Mouse (Mus musculus) ES-E14 (cell line): ENCODE measurements around the gene Aida.

Experiments used
- CHD2 ChIP-seq: IDR thresholded peaks from 2 replicates; pipeline ENCODE4 v1.6.1; 2014; ENCODE audit warnings: mild to moderate bottlenecking, low read depth, low read length, inconsistent platforms
- HCFC1 ChIP-seq: IDR thresholded peaks from 2 replicates; pipeline ENCODE4 v1.6.1; 2012; ENCODE audit warnings: low read length, inconsistent platforms, borderline replicate concordance; ENCODE audit not compliant: insufficient read depth
- ZNF384 ChIP-seq: IDR thresholded peaks from 2 replicates; pipeline ENCODE4 v1.6.1; 2012; ENCODE audit warnings: low read depth, low read length, inconsistent platforms

DNA sequence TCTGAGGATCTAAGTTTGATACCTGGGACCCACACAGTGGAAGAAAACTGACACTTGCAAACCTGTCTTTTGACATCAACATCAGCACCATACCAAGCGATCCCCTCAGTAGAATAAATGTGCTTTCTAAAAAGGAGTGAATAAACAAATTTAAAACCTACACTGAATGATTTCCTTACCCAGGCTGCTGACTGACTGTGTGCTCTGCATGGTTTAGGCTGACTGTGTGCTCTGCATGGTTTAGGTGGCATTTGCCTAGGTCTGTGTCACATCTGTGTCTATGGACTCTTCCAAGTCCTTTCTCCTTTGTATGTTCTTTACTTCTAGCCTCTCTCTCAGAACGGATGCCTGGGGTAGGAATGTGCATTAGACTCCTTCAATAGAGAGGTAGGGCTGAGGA is 44.6 kb upstream of the Aida start:
- no peak for TF ChIP-seq CHD2
- TF ChIP-seq HCFC1 = no peak
- TF ChIP-seq ZNF384 = no peak
